Mouse (Mus musculus) layer of hippocampus, postnatal 14 days (tissue): Measurements from ENCODE around the gene Shld1. TPM values are rescaled to one million over a fixed set of nuclear protein-coding genes. Genes with fewer than 3 reads are reported as not detected.
A peak's percentile ranks its signal among the peaks of the same experiment; 100 is the strongest.

Source experiments
- DNase-seq, 2 experiments: peaks; one replicate each; pipeline ENCODE4 v3.0.0; 2021 to 2022; ENCODE audit warnings: low spot score in 2 of 2, mixed read lengths in 1 of 2
- total RNA-seq, 2 experiments: library from RNA; stranded (reverse); gene quantifications; 2 replicates each; pipeline ENCODE4 v1.2.3; 2021

Gene Shld1
- total RNA-seq, 2 experiments from 2014 or later: 9.1 to 9.7 TPM

DNA sequence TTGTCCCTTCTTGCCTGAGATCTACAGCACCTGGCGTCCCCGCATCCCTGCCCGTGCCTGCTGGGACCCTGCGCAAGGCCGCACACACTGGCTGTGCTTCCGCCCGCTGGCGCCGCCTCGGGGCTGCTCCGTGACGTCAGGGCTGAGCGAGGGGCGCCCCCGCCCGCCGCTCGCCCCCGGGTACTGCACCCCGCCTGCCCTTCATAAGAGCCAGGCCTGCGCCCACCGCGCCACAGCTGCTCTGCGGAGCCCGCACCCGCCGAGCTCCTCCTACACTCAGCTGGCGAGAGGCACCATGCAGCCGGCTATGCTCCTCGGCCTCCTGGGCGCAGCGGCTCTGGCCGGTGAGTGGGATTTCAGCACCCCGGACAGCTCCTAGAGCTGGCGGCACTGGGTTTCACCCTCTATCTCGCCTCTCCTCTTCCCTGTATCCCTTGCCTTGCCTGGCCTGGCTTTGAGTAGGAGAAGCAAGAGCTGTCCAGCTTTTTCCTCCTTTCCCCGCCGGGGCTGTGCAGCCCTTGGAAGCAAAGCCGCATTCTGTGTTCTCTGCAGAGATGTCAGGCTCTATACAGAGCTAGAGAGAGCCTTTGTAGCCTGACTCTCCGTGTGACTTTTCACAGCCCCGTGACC is 94.8 kb downstream of the Shld1 start:
- DNase-seq: peak; percentile 86 to 88

DNA sequence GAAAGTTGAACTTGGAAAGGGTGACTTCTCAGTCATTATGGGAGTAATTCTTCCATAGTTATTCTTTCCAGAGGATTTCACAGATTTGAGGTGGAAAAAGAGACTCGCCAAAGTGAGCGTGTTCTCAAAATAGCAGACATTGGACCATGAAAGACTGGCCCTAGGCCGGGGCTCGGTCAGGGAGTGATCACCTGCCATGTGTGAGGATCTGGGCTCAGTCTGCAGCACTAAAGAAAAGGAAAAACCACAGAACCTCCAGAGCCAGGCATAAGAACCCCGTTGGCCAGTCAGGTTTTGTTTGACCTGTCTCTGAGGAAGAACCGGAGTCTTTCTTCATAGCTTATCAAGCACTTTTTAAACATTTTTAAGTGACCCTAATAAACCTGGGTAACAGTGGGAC is 97.3 kb downstream of the Shld1 start:
- no peak for DNase-seq

DNA sequence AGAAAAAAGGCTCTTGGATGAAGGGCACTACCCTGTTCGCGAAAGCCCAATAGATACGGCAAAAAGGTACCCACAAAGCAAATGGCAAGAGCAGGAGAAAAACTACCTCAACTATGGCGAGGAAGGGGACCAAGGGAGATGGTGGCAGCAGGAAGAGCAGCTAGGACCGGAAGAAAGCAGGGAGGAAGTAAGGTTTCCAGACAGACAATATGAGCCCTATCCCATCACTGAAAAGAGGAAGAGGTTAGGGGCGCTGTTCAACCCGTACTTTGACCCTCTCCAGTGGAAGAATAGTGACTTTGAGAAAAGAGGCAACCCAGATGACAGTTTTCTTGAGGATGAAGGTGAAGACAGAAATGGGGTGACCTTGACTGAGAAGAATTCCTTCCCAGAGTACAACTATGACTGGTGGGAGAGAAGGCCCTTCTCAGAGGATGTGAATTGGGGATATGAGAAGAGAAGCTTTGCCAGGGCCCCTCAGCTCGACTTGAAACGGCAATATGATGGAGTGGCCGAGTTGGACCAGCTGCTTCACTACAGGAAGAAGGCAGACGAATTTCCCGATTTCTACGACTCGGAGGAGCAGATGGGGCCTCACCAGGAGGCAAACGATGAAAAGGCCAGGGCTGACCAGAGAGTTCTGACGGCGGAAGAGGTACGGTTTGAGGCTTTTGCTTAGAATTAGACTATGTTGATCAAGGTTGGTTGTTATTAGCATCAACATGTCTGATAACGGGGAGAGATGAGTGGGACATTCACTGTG is 106.9 kb downstream of the Shld1 start:
- DNase-seq: no peak

DNA sequence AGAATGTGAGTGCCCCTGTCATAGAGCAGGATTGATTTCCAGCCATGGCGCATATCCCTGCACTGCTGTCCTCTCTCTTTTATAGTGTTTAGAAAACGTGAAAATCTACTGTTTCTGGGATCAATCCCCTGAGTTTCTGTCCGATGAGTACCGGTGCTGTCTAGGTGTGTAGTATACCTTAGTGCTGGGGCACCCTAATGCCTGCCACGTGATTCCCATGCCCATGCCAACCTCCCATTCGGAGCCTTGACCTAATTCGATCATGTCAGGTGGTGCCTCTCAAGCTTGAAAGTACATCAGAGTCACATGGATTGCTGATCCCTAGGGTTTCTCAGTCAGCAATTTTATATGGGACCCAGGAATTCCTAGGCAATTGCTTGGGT is 107.5 kb downstream of the Shld1 start:
- DNase-seq: no peak

Other genes starting within 250 kb of the Shld1 start
- gene Gpcpd1, start 99.2 kb upstream of the Shld1 start, total RNA-seq: 100 to 1,000 TPM; 101 to 116 TPM
- 100 to 1,000 TPM; 327 to 362 TPM for gene Chgb, start 94.3 kb downstream of the Shld1 start, total RNA-seq
- gene Trmt6, start 129.1 kb downstream of the Shld1 start, total RNA-seq: 10 to 100 TPM; 23.1 to 27.7 TPM
- 1 to 10 TPM; 3.8 to 4.8 TPM for gene Mcm8, start 129.2 kb downstream of the Shld1 start, total RNA-seq
- 10 to 100 TPM; 33.5 to 38.1 TPM for gene Crls1, start 159.7 kb downstream of the Shld1 start, total RNA-seq
- under 1 TPM; 0.69 to 0.76 TPM for gene Lrrn4, start 194.0 kb downstream of the Shld1 start, total RNA-seq